Mouse (Mus musculus): ENCODE results near the gene Rgs16. TPM values are rescaled to one million over a fixed set of nuclear protein-coding genes. Genes with fewer than 3 reads are reported as not detected.

The Rgs16 gene
- polyA plus RNA-seq, 1 experiment from 2014 or later = 0.03 TPM

DNA sequence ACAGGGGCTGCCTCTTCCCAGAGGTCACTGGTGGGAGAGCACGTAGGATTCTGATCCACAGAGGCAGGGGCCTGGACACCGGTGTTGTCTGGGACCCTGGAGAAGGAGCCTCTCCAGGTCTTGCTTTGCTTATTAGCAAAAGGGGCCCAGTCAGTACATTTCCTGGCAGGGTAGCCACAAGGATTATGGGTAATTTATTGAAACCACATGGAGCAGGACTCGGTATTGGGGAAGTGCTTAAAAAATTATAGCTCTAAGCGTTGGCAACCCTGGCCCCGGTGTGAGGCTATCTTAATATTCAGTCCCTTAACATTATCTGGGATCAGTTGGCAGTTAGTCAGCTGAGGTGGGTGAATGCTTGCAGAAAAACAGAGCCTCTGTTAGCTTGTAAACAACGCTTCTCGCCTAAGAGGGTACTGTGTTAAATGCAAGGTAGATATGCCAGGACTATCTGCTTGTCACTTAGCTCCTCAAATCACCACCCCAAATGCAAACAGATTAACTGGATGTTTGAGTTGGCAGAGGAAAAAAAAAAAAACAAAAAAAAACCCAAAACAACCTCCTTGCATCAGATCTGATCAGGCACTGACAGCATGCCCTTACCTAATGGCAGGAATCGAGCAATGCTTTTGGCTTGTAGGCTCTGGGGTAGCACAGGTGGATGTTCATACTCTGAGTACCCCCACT is 37.8 kb upstream of the Rgs16 start:
- DNase-seq (ENCODE audit: low read depth, low spot score) = no peak
- CTCF ChIA-PET = interaction anchor here (1.0 kb wide), 1 partner anchor 8 kb away, joined by 3 read pairs; no protein-coding TSS in a partner anchor
- POLR2A ChIA-PET = interaction anchor here (0.5 kb wide), 2 partner anchors 8 to 21 kb away, joined by 3 to 5 read pairs; no protein-coding TSS in a partner anchor
- in situ Hi-C loops (cut with MboI; ENCODE audit: low pct_unique_long_range_greater_than_20kb) = no loop called here
- no peak for ATAC-seq
- no peaks in the 10 kb centered on the region for H3K27me3 ChIP-seq
- TF ChIP-seq CTCF (IDR thresholded peaks at IDR 0.05) = no peak

DNA sequence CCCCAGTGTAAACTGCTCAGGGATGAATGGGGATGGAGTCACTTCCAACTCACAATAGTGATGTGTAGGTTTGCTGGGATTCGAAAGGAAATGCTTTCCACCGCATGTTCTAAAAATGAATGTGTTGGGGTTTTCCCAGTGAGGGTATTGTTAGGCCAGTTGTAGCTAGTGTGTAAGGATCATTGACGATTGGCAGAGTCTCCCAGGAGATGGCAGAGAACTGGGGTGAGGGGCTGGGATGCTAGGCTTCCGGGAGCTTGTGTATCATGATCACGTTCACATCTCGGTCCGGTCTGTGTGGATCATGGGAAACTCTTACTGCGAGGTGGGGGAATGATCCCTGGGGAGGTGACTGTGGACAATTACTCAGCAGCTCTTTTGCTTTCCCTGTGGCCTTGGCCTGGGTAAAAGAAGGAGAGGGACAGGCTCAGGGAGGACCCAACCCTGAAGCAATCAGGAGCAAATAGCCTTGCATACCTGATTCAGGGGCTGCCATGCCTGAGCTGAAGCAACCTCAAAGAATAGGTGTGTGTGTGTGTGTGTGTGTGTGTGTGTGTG is 37.2 kb upstream of the Rgs16 start:
- ATAC-seq = no peak
- H3K27me3 ChIP-seq = no peaks in the 10 kb centered on the region
- in situ Hi-C loops (cut with MboI; ENCODE audit: low pct_unique_long_range_greater_than_20kb) = no loop called here
- no peak for DNase-seq (ENCODE audit: low read depth, low spot score)
- POLR2A ChIA-PET = interaction anchor here (0.5 to 0.6 kb wide), 2 partner anchors 20 to 218 kb away, joined by 3 to 5 read pairs; no protein-coding TSS in a partner anchor
- CTCF ChIA-PET = interaction anchor here (1.0 kb wide), 1 partner anchor 9 kb away, joined by 3 read pairs; no protein-coding TSS in a partner anchor
- TF ChIP-seq CTCF (IDR thresholded peaks at IDR 0.05) = no peak

DNA sequence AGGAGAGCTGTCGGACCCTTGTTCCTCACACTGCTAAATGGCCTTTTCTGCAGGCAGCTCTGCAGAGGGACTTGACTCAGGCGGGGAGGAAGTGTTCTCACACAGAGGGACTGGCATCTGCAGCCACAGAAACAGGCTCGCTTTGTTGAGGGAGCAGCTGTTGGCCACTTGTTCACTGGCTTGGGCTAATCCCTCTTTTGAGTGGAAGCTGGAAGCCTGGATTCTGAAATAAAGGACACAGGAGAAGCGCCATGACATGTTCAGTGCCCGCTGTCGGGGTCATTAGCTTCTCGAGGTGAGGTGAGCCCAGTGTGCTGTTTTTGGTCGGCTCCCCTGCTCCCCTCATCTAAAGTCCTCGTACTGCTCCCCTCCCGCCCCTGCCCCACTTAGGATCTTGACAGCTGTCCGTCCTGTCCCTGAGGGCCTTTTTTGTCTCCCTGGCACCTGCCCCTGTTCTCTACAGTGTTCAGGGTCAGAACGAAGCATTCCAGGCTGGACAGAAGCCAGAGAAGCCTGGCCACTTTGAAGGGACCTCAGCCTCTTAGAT is 36.6 kb upstream of the Rgs16 start:
- ATAC-seq (no peak), DNase-seq (ENCODE audit: low read depth, low spot score) (no peak)
- no peak for TF ChIP-seq CTCF (IDR thresholded peaks at IDR 0.05)
- CTCF ChIA-PET = no interaction called here
- H3K27me3 ChIP-seq = no peaks in the 10 kb centered on the region
- in situ Hi-C loops (cut with MboI; ENCODE audit: low pct_unique_long_range_greater_than_20kb) = no loop called here
- POLR2A ChIA-PET = interaction anchor here (0.6 kb wide), 1 partner anchor 219 kb away, joined by 3 read pairs; no protein-coding TSS in a partner anchor

DNA sequence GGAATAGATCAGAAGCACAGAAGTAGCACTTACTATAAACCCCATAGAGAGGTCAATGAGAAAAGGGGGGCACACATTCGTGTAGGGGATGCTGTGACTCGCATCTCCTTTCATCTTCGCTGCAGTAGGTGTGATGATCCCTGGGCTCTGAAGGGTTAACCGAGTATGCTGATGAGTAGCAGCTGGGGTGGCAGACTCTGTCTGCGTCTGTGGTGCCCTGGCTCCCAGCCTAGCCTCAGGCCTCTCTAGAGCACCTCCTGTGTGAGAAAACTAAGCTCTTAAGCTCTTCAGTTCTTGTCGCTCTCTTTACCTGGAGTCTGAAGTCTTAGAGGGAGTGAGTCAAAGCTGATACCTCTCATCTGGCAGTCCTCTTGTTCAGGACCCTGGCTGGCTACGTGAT is 36.0 kb upstream of the Rgs16 start:
- TF ChIP-seq CTCF (IDR thresholded peaks at IDR 0.05) = no peak
- in situ Hi-C loops (cut with MboI; ENCODE audit: low pct_unique_long_range_greater_than_20kb) = no loop called here
- ATAC-seq (no peak), DNase-seq (ENCODE audit: low read depth, low spot score) (no peak)
- H3K27me3 ChIP-seq = no peaks in the 10 kb centered on the region
- CTCF ChIA-PET = no interaction called here
- POLR2A ChIA-PET = no interaction called here

DNA sequence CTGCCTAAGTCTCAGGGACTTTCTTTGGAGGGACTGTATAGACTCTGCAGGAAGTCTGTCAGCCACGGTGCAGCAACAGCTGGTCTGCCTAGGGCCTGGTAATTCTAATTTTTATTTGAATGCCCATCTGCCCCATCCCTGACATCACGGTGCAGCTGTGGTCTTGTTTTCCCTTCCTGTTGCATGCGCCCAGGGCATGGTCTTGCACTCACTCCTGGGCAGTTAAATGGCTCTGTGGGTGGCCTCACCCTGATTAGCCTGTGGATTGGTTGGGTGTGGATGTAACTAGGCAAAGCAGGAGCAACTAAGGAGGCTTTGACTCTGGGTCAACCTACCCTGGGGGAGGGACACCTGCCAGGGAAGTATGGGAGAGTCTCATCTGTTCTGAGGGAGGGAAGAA is 35.2 kb upstream of the Rgs16 start:
- POLR2A ChIA-PET = no interaction called here
- ATAC-seq = no peak

DNA sequence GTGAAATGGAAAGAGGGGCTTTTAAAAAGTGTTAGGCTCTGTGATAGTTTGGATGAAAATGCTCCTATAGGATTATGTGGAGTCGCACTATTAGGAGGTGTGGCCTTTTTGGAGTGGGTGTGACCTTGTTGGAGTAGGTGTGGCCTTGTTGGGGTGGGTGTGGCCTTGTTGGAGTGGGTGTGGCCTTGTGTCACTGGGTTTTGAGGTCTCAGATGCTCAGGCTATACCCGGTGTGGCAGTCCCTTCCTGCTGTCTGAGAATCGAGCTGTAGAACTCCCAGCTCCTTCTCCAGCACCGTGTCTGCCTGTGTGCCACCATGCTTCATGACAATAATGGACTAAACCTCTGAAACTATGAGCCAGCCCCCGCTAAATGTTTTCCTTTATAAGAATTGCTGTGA is 31.5 kb upstream of the Rgs16 start:
- ChIA-PET CTCF (interaction anchor here (1.5 kb wide), 1 partner anchor 15 kb away, joined by 4 read pairs; no protein-coding TSS in a partner anchor), POLR2A (no interaction called here)
- no peak for ATAC-seq
- DNase-seq (ENCODE audit: low read depth, low spot score) = no peak
- TF ChIP-seq CTCF (IDR thresholded peaks at IDR 0.05) = no peak
- H3K27me3 ChIP-seq = no peaks in the 10 kb centered on the region
- in situ Hi-C loops (cut with MboI; ENCODE audit: low pct_unique_long_range_greater_than_20kb) = no loop called here

More for the DNA sequence above, 35.2 kb upstream of the Rgs16 start:
- H3K27me3 ChIP-seq = no peaks in the 10 kb centered on the region
- in situ Hi-C loops (cut with MboI; ENCODE audit: low pct_unique_long_range_greater_than_20kb) = no loop called here
- no peak for DNase-seq (ENCODE audit: low read depth, low spot score)
- no peak for TF ChIP-seq CTCF (IDR thresholded peaks at IDR 0.05)
- CTCF ChIA-PET = interaction anchor here (0.7 to 1.4 kb wide), 2 partner anchors 10 to 17 kb away, joined by 3 to 5 read pairs; no protein-coding TSS in a partner anchor

DNA sequence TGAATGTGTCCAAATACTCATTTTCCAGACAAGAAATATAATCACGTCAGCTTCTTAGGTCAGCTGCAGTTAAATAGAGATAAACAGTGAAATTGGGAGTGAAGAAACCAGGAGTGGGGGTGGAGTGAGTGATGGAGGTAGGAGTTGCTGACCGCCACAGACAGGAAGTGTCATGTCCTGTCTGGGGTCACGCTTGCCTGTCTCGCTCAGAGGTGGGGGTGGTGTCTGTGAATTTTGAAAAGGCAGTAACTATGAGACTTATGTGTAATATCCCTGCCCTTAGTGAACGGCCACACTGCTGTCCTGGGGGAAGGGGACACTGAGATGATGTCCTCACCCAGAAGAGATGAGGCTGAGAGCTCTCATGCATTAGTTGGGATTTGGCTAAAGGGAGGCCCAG is 30.7 kb upstream of the Rgs16 start:
- ChIA-PET CTCF (no interaction called here), POLR2A (interaction anchor here (0.7 kb wide), 1 partner anchor 8 kb away, joined by 3 read pairs; no protein-coding TSS in a partner anchor)
- TF ChIP-seq CTCF (IDR thresholded peaks at IDR 0.05) = no peak
- no peak for DNase-seq (ENCODE audit: low read depth, low spot score)
- in situ Hi-C loops (cut with MboI; ENCODE audit: low pct_unique_long_range_greater_than_20kb) = no loop called here
- ATAC-seq = no peak
- no peaks in the 10 kb centered on the region for H3K27me3 ChIP-seq

DNA sequence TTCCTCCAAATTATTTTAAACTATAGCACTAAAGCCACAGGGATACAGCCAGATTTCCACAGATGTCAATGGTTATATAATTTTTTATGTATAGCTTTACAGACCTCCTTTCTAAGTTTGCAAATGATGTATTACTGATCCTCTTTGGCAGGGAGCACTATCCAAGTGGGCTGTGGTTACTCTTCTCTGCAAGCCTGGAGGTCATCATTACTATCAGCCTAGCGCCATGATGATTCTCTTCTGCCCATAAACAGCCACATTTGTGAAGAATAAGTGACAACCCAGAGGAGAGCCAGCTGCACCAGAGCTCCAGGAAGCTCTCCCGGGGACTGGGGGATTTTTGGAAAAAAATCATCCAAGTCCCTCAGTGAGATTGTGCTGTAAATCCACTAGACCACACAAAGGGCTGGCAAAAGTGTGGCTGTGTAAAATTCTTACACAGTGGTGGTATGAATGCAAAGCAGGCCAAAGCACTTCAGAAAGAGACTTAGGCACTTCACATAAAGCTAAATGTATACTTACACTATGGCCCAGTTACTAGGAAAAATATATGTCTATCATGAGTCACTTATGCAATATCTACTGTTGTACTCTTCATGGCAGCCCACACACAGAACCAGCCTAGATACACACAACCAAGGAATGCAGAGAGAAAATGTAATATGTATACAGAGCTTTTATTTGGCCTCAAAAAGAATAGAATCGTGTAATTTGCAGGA is 28.4 kb upstream of the Rgs16 start:
- ChIA-PET POLR2A (interaction anchor here (1.4 kb wide), 1 partner anchor 9 kb away, joined by 5 read pairs; no protein-coding TSS in a partner anchor), CTCF (interaction anchor here (0.6 kb wide), 1 partner anchor 109 kb away, joined by 3 read pairs; no protein-coding TSS in a partner anchor)
- no peak for DNase-seq (ENCODE audit: low read depth, low spot score)
- in situ Hi-C loops (cut with MboI; ENCODE audit: low pct_unique_long_range_greater_than_20kb) = no loop called here
- no peak for TF ChIP-seq CTCF (IDR thresholded peaks at IDR 0.05)
- no peaks in the 10 kb centered on the region for H3K27me3 ChIP-seq
- no peak for ATAC-seq

DNA sequence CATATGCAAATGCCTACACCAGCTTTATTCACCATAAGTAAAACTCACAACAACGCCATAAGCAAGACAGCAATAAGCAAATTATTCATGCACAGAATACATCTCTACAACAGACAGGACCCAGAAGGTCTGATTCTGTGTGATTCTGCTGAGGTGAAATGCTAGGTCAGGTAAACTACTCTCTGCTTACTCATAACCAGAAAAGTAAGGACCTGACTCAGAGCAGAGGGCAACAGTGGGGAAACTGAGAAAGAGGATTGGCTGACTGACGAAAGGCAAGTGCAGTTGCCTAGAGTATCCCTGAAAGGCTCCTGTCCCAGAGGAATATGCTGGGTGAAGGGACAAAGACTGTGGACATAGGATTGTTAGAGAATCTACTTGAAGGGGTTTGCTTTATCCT is 27.5 kb upstream of the Rgs16 start:
- in situ Hi-C loops (cut with MboI; ENCODE audit: low pct_unique_long_range_greater_than_20kb) = no loop called here
- no peak for TF ChIP-seq CTCF (IDR thresholded peaks at IDR 0.05)
- H3K27me3 ChIP-seq = no peaks in the 10 kb centered on the region
- no peak for DNase-seq (ENCODE audit: low read depth, low spot score)
- POLR2A ChIA-PET = no interaction called here
- CTCF ChIA-PET = interaction anchor here (1.0 kb wide), 1 partner anchor 11 kb away, joined by 3 read pairs; no protein-coding TSS in a partner anchor
- ATAC-seq = no peak

DNA sequence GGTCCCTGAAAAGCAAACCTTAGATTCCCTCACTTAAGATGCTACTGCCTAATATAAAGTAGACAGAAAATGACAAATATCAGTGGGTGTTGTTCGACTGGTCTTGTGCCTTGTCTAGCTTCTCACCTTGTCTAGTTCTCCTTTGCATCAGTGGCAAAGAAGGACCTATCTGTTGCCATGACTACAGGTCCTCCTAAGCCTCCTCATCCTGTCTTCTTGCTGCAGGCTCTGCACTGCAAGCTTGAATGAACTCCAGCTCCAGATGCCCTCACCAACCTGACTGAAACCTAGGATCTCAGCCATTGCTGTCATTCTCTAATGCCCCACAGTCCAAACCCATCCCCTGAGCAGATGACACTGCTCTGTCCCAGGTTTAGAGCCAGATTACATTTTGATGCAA is 22.2 kb upstream of the Rgs16 start:
- H3K27me3 ChIP-seq = no peaks in the 10 kb centered on the region
- ATAC-seq (no peak), DNase-seq (ENCODE audit: low read depth, low spot score) (no peak)
- in situ Hi-C loops (cut with MboI; ENCODE audit: low pct_unique_long_range_greater_than_20kb) = no loop called here
- ChIA-PET CTCF (no interaction called here), POLR2A (no interaction called here)
- no peak for TF ChIP-seq CTCF (IDR thresholded peaks at IDR 0.05)

Data from Patski (cell line).